9 mouse cellular contexts compared by ENCODE assay signal in the genomic region with DNA sequence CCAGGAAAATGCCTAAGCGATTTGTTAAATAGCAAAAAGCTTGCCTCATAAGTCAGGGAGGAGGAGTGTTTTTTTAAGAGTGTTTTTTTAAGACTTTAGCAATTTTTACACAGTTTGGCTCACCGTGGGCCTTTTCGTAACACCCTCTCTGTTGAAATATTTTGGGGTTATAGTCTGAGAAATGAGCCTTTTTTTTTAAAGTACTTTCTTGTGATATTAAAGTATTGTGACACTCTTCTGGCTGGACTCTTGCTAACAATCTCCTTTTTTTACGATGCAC. TPM values are rescaled to one million over a fixed set of nuclear protein-coding genes. Genes with fewer than 3 reads are reported as not detected.
DNase-seq lines count a peak whose midpoint lies in the region; ATAC-seq lines count a peak whose summit lies in the region.
"Had no signal": no experiment of that assay in that cellular context is flagged by ENCODE, and none has a peak within 500 bp of the region (broad histone marks: within the 10 kb centered on the region; RNA-seq: fewer than 3 reads in every experiment).

No protein-coding gene starts in this region.

- peak; percentile 53 for ATAC-seq in megakaryocyte progenitor cell, adult 5-6 weeks (replicated peaks; ENCODE audit: poor library complexity)
- ATAC-seq in CD4-positive, CD25-positive, alpha-beta regulatory T cell, adult 4 months = no peak
- ATAC-seq: forebrain, embryonic 13.5 days had no signal

- peak; percentile 45 to 64 for DNase-seq in heart, adult 18-20 months
- DNase-seq in heart, adult 8-10 months (ENCODE audit: low spot score) = no peak
- peak; percentile 42 for DNase-seq in 416B (ENCODE audit: low read depth)
- peak; percentile 90 for DNase-seq in fibroblast of lung, adult 2 months (ENCODE audit: low read depth)
- DNase-seq in spleen, postnatal 10 days (ENCODE audit: low spot score in 2 of 2) = no peak
- DNase-seq: cerebellum, adult 18-20 months had no signal

RNA-seq across cellular contexts. Expression of a gene that starts 26.4 kb away (rescaled TPM):
- 10 to 100 TPM; 54.5 to 74.1 TPM for total RNA-seq in heart, adult 18-20 months (2021)
- total RNA-seq in heart, adult 8-10 months (2022) = 10 to 100 TPM; 52.9 to 86.6 (median 70.1) TPM
- 0.42 and 0.47 TPM in 2 replicates for total RNA-seq in megakaryocyte progenitor cell, adult 5-6 weeks (2015)
- total RNA-seq in megakaryocyte progenitor cell, adult 5-6 weeks (2017) = 0.24 and 0.37 TPM in 2 replicates
- not detected for polyA plus RNA-seq in CD4-positive, CD25-positive, alpha-beta regulatory T cell, adult 4 months (2017; shearing (Covaris generic))

Comparison
In these comparisons a context has a peak if more than half of its experiments do, and no peak if none do; other contexts are left out.
1. DNase-seq: peak in heart, adult 18-20 months (2 of 2), 416B (single experiment) and fibroblast of lung, adult 2 months (single experiment); none in heart, adult 8-10 months (single experiment) and spleen, postnatal 10 days (0 of 2).
2. RNA of a gene that starts 26.4 kb away (total RNA-seq): 52.9 to 86.6 TPM in heart, adult 8-10 months and 54.5 to 74.1 TPM in heart, adult 18-20 months; 0.24 to 0.47 TPM in megakaryocyte progenitor cell, adult 5-6 weeks; every median in the first group is over 10 times any median in the second.